Mouse (Mus musculus): ENCODE data around the gene Cybc1. TPM values are rescaled to one million over a fixed set of nuclear protein-coding genes. Genes with fewer than 3 reads are reported as not detected.

The Cybc1 gene
- total RNA-seq (2021), result 10 to 100 TPM; 24.0 to 27.3 TPM

- peak; percentile 56 for DNase-seq
- intact Hi-C loops (cut with DNase I), result no loop called here
Observed at GRCm38 (mm10) chr11:121229018-121229439, at the start of gene Cybc1. Gene Cybc1, minus strand, starts transcription at chr11:121229322.

DNA sequence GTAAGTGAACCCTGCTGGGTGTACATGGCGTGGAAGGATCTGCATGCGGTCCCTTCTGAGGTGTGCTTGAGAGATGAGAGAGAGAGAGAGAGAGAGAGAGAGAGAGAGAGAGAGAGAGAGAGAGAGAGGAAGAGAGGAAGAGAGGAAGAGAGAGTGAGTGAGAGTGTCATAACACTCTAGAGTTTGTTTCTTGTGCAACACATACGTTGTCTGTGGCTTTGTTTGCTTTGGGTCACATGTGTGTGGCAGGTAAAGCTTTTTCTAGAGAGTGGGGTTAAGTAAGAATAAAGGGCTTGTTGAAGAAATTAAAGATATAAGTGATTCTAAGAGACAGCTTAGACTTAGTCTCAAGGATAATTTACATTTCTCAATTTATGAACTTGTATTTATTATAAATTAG lies 48.9 kb upstream of the Cybc1 start:
- DNase-seq, result no peak
- intact Hi-C loops (cut with DNase I), result no loop called here

- intact Hi-C loops (cut with DNase I), result no loop called here
- no peak for DNase-seq
Observed at GRCm38 (mm10) chr11:121277516-121277915, 48.4 kb upstream of the Cybc1 start.

DNA sequence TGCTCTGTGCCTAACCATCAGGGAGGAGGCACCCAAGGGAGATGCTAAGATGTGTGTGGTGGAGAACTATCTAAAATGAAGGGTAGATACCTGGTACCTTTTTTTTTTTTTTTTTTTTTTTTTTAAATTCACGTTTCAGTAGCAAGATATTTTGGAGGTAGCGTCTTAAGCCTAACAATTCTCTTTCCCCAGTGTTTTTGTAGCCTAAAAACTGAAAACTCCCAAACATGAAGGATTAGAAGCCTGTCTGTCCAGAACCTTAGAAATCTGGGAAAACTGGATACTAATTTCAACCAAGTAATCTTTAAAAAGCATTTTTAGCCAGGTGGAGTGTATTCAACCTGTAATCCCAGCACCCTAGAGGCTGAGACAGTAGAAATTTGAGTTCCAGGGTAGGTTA lies 32.0 kb upstream of the Cybc1 start:
- intact Hi-C loops (cut with DNase I), result no loop called here
- DNase-seq, result no peak

- DNase-seq, result peak; percentile 45
- intact Hi-C loops (cut with DNase I), result no loop called here
Observed at GRCm38 (mm10) chr11:121260211-121260906, 31.2 kb upstream of the Cybc1 start.

DNA sequence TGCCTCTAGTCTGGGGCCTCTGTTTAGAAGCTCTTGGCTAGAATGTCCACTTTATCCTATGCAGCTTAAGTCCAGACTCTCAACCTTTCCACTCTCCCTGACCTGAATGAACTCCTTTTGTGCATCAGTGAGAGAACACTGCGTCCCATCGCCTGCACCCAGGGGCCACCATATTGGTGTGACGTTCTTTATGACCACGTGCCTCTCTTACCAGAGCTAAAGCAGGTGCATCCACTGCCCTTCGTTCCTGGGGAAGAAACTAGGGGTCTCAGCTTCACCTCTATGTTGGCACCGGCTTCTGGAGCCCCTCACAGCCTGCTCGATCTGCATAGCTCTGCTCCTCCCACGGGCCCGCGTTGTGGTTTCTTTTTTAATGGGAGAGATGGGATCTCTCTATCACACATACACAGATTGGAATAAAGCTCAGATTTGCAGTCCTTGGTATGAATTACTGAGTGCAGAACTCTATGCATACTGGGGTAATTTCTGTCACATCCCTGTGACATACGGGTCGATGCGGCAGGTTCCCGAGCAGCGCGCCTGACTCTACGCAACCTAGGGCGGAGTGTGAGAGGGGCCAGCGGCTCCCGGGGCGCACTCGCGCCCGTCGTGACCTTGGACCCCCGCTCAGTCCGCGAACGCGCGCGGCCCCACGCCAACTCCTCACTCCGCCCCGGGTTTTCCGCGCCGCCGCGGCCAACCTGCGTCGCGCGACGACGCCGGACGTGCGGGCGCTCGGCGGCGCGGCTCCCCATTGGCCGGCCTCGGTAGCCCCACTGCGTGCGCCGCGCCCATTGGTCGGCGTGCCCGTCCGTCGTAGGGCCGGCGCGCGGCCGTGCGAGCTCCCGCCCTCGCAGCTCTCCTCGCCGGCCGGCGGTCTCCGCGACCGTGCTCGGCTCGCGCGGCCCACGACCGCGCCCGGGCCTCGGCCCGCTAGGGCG lies 30.3 kb upstream of the Cybc1 start, which contains the start of gene Foxk2:
Foxk2 (plus strand) TSS at position 831 of the 941 bp plus-strand sequence.
- peak; percentile 94 for DNase-seq
- intact Hi-C loops (cut with DNase I), result no loop called here

DNA sequence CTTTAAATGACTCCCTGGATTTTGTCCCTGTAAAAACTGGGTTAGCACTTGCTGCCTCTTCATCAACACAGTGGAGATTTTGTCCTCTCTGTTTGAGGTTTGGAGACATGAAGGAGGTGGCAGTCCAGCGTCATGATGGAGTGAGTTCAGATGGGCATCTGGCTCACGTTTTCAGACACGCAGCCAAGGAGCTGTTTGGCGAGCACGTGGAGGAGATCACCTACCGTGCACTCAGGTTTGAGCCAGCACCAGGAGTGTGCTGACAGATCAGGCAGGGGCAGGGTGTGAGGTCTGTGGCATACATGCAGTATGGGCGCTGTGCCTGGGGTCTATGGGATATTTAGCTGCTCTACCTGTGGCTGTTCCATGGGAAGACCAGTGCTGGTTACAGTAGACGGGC lies 21.1 kb upstream of the Cybc1 start:
- no peak for DNase-seq
- intact Hi-C loops (cut with DNase I), result no loop called here

DNA sequence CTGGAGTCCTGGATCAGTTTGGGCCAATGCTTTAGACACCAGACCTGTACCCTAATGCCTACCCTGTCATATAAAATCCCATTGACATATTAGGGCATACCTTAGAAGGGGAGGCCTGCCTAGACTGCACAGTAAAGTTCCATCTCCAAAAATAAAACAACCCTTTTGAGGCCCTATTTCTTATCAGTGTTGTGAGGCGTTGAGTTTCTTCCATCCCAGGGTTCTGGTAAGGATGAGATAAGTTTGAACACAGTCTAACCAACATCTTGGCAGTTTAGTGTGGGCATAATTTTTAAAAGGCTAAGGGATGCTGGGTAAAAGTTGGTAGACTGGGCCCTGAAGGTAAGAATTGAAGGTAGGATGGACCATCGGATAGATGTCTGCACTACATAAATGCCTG lies 10.5 kb upstream of the Cybc1 start:
- intact Hi-C loops (cut with DNase I), result no loop called here
- no peak for DNase-seq

- no peak for DNase-seq
- intact Hi-C loops (cut with DNase I), result no loop called here
Observed at GRCm38 (mm10) chr11:121237345-121238128, 8.4 kb upstream of the Cybc1 start.

DNA sequence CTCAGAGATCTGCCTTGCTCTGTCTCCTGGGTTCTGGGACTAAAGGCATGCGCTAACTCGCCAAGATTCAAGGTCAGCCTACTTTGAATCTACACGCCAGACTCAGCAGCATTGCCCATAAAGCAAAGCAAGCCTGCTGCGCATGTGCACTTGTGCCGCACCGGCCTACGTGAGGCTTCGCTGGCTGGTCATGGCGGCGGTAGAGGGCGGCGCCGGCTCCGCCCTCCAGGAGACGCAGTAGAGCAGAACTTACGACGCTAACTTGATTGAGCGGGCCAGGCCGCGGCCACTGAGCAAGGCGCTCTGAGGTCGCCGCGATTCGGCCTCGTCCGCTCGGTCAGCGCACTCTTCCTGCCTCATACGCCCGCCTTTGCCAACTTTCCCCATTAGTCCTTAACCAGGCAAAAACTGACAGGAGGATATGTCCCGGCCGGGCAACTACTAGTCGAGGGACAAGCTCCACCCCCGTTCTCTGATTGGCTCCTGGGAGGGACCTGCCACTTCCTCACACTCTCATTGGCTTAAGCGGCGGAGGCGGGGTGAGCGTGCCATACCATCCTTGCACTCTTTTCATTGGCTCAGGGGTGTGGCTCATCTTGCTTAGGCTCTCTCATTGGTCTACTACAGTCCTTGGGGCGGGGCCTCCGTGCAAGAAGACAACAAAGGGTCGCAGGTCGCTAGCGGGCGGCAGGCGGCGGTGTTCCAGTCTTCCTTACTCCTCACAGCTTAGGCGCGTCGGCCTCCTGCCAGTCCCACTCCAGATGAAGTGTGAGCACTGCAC lies 7.6 kb upstream of the Cybc1 start, which contains the start of gene Narf:
Narf (plus strand) TSS at position 690 of the 781 bp plus-strand sequence.
- peak; percentile 99 for DNase-seq
- intact Hi-C loops (cut with DNase I), result no loop called here

DNA sequence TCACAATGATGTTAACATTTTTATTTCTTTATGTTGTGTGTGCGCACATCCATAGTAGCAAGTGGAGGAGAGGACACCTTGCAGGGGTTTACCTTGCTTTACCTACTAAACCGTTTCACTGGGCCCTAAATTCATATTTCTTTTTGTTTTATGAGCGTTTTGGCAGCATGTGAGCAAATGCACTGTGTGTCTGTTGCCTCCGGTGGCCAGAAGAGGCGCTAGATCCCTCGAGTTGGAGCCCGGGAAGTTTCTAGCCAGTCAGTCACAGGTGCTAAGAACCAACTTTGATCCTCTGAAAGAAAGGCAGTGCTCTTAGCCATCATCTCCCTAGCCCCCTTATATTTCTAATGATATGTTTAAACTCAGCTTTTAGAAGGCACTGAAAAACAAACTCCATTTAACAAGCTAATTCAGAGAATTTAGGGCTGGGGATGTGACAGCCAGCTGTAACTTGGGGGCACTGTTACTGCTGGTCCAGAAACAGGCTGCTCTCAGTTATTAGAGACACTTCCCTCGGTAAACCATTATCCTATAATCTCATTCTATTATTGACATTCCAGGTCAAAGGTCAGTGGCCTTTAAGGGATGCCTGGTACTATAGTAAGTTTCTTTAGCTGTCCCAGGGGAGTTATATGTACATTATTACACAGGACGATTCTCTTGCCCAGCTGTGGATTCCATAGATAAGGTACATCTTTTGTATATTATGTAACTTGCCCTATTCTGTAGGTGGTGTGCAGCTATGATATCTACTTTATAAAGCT lies 6.5 kb upstream of the Cybc1 start:
- intact Hi-C loops (cut with DNase I), result no loop called here
- DNase-seq, result peak; percentile 34

DNA sequence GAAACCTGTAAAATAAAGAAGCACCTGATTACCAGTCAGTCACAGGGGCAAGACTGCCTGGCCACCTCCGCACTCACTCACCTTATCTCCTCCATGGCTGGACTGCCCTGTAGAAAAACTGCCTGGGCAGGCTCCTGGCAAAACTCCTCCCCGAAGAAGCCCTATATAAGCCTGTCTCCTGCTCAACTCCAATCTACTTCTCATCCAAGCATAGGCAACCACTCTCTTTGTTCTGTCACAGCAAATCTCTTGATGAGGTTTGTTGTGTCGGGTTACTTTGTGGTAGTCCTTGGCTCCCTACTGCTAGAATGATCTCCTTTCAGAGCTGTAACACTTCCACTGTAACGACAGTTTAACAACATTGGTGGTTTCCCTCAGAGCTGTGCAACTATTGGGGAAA lies 3.6 kb upstream of the Cybc1 start:
- intact Hi-C loops (cut with DNase I), result no loop called here
- DNase-seq, result no peak

DNA sequence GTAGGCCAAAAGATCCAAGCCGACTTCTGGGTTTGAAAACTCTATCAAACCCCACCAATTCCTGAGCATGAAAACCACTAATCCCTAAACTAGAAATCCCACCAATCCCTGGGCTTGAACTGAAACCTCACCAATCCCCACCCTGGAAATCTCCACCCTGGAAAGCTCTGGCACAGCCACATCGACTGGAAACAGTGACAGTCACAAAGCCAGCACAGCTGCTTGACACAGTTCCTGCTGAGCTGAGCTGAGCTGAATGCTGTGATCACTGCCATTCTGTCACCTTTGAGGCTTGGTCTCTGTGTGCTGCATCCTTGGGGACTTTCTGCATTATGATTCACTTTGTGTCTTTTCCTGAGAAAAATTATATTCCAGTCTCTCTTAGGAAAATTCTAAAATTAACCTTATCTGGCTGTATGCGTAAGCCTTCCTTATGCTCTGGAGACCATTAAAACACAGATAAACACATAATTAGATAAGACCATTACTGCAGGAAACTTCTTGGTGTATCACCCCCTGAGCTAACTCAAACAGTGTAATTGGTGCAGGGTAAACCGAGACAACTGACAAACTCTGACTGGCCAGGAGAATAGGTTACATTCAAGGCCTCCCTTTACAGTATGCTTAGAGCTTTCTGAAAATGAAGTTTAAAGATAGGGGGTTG lies 2.6 kb upstream of the Cybc1 start:
- no peak for DNase-seq

DNA sequence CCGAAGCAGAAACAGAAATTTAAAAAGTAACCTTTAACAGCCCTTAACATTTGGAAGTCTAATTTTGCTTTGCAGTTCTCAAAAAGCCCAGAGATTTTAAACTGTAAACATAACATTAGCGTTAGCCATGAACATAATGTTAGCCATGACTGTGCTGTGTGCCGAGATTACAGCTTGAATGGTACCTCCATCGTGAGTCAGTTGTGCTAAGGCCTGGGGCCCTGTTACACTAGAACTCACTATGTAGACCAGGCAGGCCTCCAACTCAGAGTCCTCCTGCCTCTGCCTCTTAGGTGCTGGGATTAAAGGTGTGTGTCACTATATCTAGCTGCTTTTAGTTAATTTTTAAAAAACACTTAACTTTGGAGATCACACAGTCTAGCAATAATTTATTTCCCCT lies 2.1 kb upstream of the Cybc1 start:
- intact Hi-C loops (cut with DNase I), result no loop called here
- no peak for DNase-seq

More for the DNA sequence above, 2.6 kb upstream of the Cybc1 start:
- intact Hi-C loops (cut with DNase I), result no loop called here

DNA sequence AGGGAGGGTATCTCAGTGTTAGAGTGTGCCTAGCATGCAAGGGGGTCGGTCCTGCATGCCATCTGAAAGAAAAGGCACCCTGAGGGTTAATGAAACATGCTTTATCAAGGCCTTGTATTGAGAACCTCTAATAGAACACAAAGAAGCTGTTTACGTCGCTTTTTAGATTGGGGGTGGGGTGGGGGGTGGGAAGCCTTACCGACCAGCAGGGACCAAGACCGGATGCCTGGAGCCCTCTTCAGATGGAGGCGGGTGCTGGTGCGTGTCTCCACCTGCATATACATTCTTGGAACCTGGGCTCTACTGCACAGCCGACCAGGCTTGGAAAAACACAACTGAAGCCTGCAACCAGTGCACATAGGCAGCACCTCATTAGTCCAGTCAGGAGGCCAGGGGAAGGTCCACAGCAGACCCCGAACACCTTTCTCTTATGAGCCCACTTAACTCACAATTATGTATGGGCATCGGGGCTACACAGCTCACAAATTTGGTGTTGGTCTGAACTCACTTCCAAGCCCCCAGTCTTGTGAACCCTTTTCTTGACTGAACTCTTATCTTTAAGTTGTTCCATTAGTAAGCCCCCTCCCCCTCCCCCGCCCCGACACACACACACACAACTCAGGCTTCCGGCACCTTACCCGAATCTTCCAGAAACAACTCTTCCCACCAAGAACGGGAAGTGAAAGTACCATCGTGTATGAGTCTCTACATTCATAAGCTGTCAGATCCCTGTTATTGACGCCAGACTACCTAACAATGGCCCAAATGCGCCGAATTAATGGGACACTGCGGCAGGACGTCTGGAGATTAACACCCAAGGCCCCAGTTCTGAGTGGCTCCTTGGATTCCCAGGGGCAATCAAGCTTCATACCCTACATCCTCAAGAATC lies 749 bp downstream of the Cybc1 start:
- intact Hi-C loops (cut with DNase I), result no loop called here
- no peak for DNase-seq

DNA sequence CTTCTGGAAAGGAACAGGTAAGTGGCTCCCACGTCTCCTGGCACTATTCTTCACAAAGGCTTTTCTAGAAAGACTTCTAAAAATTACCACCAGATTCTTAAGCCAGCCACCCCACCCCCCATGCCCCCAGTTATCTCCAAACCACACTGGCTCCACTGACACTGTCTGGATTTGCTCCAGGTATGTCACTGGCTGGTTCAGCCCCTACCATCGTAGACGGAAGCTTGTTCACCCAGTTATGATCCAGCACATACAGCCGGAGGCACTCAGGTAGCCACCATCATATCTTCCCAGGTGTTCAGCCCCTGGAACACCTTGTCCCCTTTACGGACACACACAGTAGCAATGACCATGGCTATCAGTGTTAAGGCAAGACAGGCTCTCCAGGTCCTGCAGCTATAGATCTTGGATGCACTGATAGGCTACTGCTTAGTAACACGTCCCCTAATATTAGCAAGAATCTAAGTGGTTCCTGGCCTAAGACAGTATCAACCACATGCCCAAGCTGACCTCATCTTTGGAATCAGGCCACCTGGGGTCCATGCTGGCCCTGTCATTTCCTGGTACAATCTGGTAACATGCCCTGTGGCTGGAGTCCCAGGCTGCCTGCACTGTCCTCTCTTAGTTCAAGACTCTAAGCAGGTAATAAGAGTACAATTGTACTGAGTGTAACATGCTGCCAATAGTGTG lies 7.7 kb downstream of the Cybc1 start:
- intact Hi-C loops (cut with DNase I), result no loop called here
- no peak for DNase-seq

DNA sequence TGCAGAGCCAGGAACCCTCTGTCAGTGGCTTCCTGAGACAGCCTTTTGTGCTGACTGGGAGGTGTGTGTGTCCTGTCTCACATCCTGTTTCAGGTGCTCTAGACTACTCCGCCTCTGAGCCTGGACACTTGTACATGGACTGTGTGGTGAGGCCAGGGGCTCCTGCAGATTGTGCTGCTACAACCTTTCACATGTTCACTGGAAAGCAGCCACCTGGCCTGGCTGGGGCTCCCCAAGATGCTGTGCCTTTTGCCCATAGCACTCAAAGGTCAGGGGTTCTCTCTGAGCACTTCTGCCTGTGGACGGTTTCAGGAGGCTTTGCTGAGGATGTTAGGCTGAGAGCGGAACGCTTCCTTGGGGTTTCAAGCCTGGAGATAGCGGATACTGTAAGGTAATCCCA lies 8.4 kb downstream of the Cybc1 start:
- DNase-seq, result no peak
- intact Hi-C loops (cut with DNase I), result no loop called here
